Mouse (Mus musculus) brown adipose tissue, adult 24 weeks (tissue): ENCODE data around the gene Rfpl4. TPM values are rescaled to one million over a fixed set of nuclear protein-coding genes. Genes with fewer than 3 reads are reported as not detected.

Experiments
- H3K27ac ChIP-seq: fragments of 200-500 bp; replicated peaks from 2 replicates; pipeline ENCODE4 v1.5.1; 2012; ENCODE audit warnings: low read depth, mild to moderate bottlenecking, low read length
- H3K4me1 ChIP-seq: fragments of 200-500 bp; 2 replicates; pipeline ENCODE4 v1.6.1; 2012; ENCODE audit warnings: low read length, mixed read lengths; ENCODE audit not compliant: control insufficient read depth, insufficient read depth, insufficient read length
- H3K4me3 ChIP-seq: fragments of 200-500 bp; 2 replicates; pipeline ENCODE4 v1.5.1; 2012; ENCODE audit warnings: low read depth, mild to moderate bottlenecking, low read length, moderate library complexity; ENCODE audit not compliant: insufficient read depth
- polyA plus RNA-seq: library from polyadenylated mRNA; stranded (reverse); fragments of >200 nt; gene quantifications from 2 replicates; pipeline ENCODE4 v1.2.4, GENCODE M21; 2012; ENCODE audit not compliant: missing spikeins, insufficient read depth, insufficient read length

The Rfpl4 gene
- polyA plus RNA-seq, 1 experiment, result not detected

DNA sequence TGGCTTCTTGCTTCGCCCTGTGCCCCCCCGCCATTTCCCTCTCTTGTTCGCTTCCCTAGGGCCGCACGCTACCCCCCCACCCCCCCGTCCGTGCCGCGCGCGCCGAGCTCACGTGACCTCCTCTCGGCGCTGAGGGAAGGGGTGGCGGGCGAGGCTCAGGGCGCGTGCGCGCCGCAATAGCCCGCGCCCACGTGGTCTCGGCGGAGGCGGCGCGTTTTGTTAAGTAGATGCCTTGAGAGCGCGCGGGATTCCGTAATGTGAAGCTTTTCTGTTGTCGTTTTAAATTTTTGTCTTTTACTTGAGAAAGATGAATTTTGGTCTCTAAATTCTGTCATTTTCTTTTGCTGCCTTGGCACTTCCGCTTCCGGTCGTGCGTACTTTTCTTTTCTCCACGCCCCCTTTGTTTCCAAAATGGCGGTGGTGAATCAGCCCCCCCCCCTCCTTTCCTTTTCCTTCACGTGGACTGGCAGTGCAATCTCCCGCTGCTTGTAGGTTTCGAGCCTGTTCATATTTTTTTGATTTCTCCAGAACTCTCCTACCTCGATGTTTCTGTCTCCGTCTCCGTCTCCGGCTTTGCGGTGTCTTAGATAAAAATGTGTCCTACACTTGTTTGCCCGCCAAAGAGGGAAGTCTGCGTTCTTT, 54.3 kb downstream of the Rfpl4 start:
- peak overlapping the region; percentile 92 for H3K27ac ChIP-seq
- H3K4me1 ChIP-seq, result peaks cover 9% of the 10 kb centered on the region; the same call in 1 of the 2 replicates
- H3K4me3 ChIP-seq, result peak overlapping the region; percentile 82

DNA sequence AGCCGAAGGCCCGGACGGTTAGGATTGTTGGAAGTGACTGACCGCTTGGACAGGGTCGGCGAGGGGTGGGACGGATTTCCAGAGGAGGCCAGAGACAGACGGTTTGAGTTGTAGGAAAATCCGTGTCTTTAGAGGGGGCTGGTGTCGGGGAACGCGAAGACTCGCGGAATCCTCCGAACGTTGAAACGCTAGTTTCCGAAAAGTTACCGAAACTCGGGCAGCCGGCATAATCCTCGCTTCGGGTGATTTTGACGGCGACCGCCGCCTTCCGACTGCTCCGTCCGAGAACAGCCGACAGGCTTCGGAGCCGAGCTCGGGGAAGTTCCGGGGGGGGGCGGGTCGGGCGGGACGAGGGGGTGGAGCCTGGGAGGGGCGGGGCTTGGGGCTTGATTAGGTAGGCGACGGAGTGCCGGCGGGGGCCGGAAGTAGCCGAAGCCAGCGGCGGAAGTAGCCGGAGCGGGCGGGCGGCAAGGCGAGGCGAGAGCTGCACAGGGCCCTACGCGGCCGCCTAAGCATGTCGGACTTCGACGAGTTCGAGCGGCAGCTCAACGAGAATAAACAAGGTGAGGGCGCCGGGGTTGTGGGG, 54.9 kb downstream of the Rfpl4 start, which contains the start of gene U2af2:
U2af2 (plus strand) TSS at position 370 of the 586 bp plus-strand sequence.
- Histone ChIP-seq H3K4me3 (peak within 1 kb of the TSS; percentile 93), H3K27ac (peak within 1 kb of the TSS; percentile 99), H3K4me1 (peaks cover 9% of the 10 kb centered on the region; the same call in 1 of the 2 replicates)

DNA sequence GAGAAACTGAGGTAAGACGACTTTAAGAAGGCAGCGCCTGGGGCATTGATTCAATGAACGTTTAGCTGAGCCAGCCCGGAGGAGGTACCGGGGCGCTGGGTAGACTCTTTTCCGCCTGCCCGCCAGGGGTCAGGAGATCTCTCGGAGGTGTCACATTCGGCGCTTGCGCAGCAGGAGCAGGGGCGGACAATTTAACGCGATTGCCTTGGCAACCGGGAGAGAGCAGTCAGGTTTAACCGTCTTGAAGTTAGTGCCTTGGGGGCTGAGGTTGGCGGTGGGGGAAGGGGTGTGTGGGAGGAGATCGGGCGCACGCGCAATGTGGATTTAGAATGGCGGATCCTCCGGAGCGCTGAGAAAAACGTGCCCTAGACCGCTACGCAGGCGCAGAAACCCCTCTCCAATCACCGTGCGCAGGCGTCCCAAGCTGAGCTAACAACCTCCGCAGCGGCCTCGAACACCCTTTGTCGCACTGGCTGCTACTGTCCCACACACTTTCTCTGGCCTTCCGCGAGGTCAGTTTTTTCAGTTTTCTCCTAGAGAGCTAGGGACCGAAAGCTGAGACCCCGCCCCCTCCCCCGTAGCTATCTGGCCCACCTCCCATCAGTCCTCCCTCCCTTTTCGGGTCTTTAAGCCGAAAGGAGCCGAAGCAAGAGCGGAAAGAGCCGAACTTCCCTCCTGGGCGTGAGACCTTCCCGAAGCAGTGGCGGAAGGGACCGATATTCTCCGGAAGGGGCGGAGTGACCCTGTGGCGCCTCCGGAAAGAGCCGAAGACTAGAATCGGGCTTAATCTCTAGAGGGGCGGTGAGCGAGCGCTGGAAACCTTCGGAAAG, 55.6 kb downstream of the Rfpl4 start:
- peaks cover 9% of the 10 kb centered on the region; the same call in 1 of the 2 replicates for H3K4me1 ChIP-seq

DNA sequence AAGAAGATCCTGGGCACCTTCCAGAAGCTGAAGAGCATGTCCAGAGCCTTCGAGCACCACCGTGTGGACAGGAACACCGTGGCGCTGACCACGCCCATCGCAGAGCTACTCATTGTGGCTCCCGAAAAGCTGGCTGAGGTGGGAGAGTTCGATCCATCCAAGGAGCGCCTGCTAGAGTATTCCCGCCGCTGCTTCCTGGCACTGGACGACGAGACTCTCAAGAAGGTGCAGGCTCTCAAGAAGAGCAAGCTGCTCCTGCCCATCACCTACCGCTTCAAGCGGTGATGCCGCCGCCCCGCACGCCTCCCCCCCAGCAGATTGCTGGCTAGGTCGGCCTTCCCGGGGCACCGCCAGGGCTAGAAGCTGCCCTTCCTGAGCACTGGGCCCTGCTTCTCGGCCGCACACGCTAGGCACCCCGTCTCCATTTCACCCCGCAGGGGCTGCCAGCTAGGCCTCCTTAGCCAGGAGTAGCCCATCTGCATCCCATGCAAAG, 56.5 kb downstream of the Rfpl4 start:
- Histone ChIP-seq H3K4me3 (peak overlapping the region; percentile 93), H3K27ac (peak overlapping the region; percentile 93), H3K4me1 (peaks cover 9% of the 10 kb centered on the region; the same call in 1 of the 2 replicates)

More for the DNA sequence above, 55.6 kb downstream of the Rfpl4 start:
- peak overlapping the region; percentile 93 for H3K4me3 ChIP-seq
- peak overlapping the region; percentile 99 for H3K27ac ChIP-seq

Other genes starting within 250 kb of the Rfpl4 start
- 19.1 and 36.2 TPM in 2 replicates for gene Isoc2b, start 246.7 kb downstream of the Rfpl4 start, polyA plus RNA-seq
- 55.3 and 59.3 TPM in 2 replicates for gene Isoc2a, start 239.8 kb downstream of the Rfpl4 start, polyA plus RNA-seq
- gene Gm36210, start 210.4 kb downstream of the Rfpl4 start, polyA plus RNA-seq, result not detected in 2 replicates
- gene Zfp628, start 201.7 kb downstream of the Rfpl4 start, polyA plus RNA-seq, result 3.2 and 3.4 TPM in 2 replicates
- gene Nat14, start 194.9 kb downstream of the Rfpl4 start, polyA plus RNA-seq, result 1.8 TPM in 1 of 2 replicates, not detected in the other
- 4.9 and 5.5 TPM in 2 replicates for gene Ssc5d, start 191.2 kb downstream of the Rfpl4 start, polyA plus RNA-seq
- 5.4 and 8.1 TPM in 2 replicates for gene Sbk2, start 152.5 kb downstream of the Rfpl4 start, polyA plus RNA-seq
- 0.75 TPM in 1 of 2 replicates, not detected in the other for gene Sbk3, start 145.8 kb downstream of the Rfpl4 start, polyA plus RNA-seq
- 5.3 and 6.3 TPM in 2 replicates for gene Zfp579, start 120.8 kb downstream of the Rfpl4 start, polyA plus RNA-seq
- gene Zfp524, start 102.5 kb downstream of the Rfpl4 start, polyA plus RNA-seq, result 12.4 and 19.4 TPM in 2 replicates
- 10.5 and 11.9 TPM in 2 replicates for gene Fiz1, start 102.3 kb downstream of the Rfpl4 start, polyA plus RNA-seq
- not detected in 2 replicates for gene Gm44973, start 101.5 kb downstream of the Rfpl4 start, polyA plus RNA-seq
- gene Zfp865, start 96.6 kb downstream of the Rfpl4 start, polyA plus RNA-seq, result 7.5 and 10.9 TPM in 2 replicates
- gene Ccdc106, start 96.4 kb downstream of the Rfpl4 start, polyA plus RNA-seq, result not detected in 2 replicates
- gene 4632433K11Rik, start 82.8 kb downstream of the Rfpl4 start, polyA plus RNA-seq, result not detected in 2 replicates
- 1.2 and 1.9 TPM in 2 replicates for gene Zfp784, start 78.5 kb downstream of the Rfpl4 start, polyA plus RNA-seq
- gene Zfp580, start 65.4 kb downstream of the Rfpl4 start, polyA plus RNA-seq, result 4.4 and 5.6 TPM in 2 replicates
- gene U2af2, start 54.8 kb downstream of the Rfpl4 start, polyA plus RNA-seq, result 44.6 and 58.8 TPM in 2 replicates
- gene Epn1, start 36.7 kb downstream of the Rfpl4 start, polyA plus RNA-seq, result 66.5 and 69.5 TPM in 2 replicates
- 7.6 and 8.1 TPM in 2 replicates for gene Rasl2-9, start 9.0 kb upstream of the Rfpl4 start, polyA plus RNA-seq
- not detected in 2 replicates for gene Vmn1r55, start 32.7 kb upstream of the Rfpl4 start, polyA plus RNA-seq
- not detected in 2 replicates for gene Vmn1r56, start 79.8 kb upstream of the Rfpl4 start, polyA plus RNA-seq
- gene Vmn1r57, start 101.5 kb upstream of the Rfpl4 start, polyA plus RNA-seq, result not detected in 2 replicates
- not detected in 2 replicates for gene Gm5065, start 233.6 kb upstream of the Rfpl4 start, polyA plus RNA-seq
- not detected in 2 replicates for gene Nlrp2, start 234.1 kb upstream of the Rfpl4 start, polyA plus RNA-seq